Mouse (Mus musculus): ENCODE data around the gene Dcbld1.
"Not testable (repeated sequence)": the region's sequence is repeated elsewhere in the genome, so short reads cannot be mapped to it uniquely, and the experiment has no call there.

The Dcbld1 gene

DNA sequence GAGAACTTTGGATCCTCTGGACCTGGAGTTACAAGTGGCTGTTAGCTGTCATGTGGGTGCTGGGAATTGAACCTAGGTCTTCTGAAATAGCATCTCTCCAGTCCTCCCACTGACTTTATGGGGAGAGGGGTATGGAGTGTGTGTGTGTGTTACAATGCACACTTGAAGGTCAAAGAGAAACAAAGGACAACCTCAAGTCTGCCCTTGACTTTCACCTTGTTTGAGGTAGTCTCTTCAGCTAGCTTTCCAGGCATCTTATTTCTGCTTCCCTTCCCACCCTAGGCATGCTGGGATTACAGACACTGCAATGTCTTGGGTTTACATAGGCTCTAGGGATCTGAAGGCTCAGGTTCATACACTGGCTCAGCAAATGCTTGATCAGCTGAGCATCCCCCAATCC is 68.9 kb downstream of the Dcbld1 start:
- DNase-seq (ENCODE audit: low spot score) = no peak

GRCm38 (mm10) chr10:52304574-52304973 is 71.2 kb downstream of the Dcbld1 start:
- no peak for DNase-seq (ENCODE audit: low spot score)

DNA sequence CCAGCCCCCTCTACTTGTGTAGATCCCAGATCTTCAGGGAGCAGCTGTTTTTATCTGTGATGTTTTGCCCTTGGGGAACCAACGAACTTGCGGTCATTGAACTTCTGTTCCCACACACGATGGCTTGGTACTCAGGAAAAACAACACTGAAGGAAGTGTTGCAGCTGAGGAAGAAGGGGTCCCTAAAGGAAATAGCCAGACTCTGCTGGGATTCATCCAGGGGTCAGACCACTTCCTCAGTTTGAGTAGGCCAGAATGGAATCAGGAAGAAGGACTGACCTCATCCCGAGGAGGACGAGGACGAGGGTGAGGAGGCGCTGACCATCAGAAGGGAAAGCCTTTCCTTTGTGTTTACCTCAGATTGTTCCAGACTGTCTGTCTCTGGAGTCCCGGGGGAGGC is 75.8 kb downstream of the Dcbld1 start:
- no peak for DNase-seq (ENCODE audit: low spot score)

GRCm38 (mm10) chr10:52319506-52320286 is 86.3 kb downstream of the Dcbld1 start:
- no peak for DNase-seq (ENCODE audit: low spot score)

GRCm38 (mm10) chr10:52321918-52322317 is 88.5 kb downstream of the Dcbld1 start:
- DNase-seq (ENCODE audit: low spot score) = no peak

- DNase-seq (ENCODE audit: low spot score) = no peak
Measured at GRCm38 (mm10) chr10:52331007-52331406, 97.6 kb downstream of the Dcbld1 start.

- DNase-seq (ENCODE audit: low spot score) = not testable (repeated sequence)
Measured at GRCm38 (mm10) chr10:52343324-52343723, 109.9 kb downstream of the Dcbld1 start.

GRCm38 (mm10) chr10:52353184-52353583 is 119.8 kb downstream of the Dcbld1 start:
- no peak for DNase-seq (ENCODE audit: low spot score)

GRCm38 (mm10) chr10:52358467-52358866 is 125.0 kb downstream of the Dcbld1 start, which contains the start of gene Gm26741:
Gm26741 (plus strand) TSS chr10:52358767.
- DNase-seq (ENCODE audit: low spot score) = no peak

DNA sequence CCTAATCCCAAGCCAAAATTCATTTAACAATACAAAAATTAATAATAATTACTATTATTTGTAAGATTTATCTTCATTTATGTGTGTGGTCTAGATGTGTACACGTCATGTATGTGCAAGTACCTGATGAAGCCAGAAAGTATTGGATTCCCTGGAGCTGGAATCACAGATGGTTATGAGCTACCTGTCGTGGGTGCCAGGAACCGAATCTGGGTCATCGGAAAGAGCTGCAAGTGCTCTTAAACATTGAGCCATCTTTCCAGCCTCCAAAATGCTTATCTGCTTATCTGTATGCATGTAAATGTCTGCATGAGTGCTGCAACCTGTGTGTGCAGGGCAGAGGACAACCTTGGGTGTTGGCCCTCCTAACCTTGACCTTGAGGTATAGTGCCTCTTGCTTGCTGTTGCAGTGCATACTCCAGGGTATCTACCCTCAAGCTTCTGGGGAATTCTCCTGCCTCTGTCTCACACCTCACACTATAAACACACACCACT is 126.9 kb downstream of the Dcbld1 start:
- no peak for DNase-seq (ENCODE audit: low spot score)

GRCm38 (mm10) chr10:52360862-52361609 is 127.6 kb downstream of the Dcbld1 start:
- DNase-seq (ENCODE audit: low spot score) = no peak

DNA sequence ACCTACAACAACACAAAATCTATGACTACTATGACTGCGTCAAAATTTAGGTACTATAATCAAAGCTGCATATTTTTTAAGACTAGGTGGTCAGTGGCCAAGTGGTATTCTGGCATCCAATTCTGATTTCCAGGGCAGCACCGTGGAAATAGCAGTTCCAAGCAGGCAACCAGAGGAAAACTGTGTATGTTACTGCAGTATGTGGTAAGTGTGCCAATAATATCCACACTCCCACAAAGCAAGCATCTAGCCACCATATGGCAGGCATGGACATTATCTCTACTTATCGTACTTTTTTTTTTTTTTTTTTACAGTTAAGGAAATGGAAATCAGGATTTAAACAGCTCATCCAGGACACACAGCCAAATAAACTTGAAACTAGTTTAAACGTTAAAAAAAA is 135.0 kb downstream of the Dcbld1 start:
- DNase-seq (ENCODE audit: low spot score) = no peak

Data from T-cell, adult 2 months (primary cell).